Mouse (Mus musculus): Measurements from ENCODE around the gene Tmem97.

Tmem97 gene

GRCm38 (mm10) chr11:78513106-78513790 lies 37.3 kb downstream of the Tmem97 start:
- DNase-seq (ENCODE audit: low read depth, low spot score), result no peak

DNA sequence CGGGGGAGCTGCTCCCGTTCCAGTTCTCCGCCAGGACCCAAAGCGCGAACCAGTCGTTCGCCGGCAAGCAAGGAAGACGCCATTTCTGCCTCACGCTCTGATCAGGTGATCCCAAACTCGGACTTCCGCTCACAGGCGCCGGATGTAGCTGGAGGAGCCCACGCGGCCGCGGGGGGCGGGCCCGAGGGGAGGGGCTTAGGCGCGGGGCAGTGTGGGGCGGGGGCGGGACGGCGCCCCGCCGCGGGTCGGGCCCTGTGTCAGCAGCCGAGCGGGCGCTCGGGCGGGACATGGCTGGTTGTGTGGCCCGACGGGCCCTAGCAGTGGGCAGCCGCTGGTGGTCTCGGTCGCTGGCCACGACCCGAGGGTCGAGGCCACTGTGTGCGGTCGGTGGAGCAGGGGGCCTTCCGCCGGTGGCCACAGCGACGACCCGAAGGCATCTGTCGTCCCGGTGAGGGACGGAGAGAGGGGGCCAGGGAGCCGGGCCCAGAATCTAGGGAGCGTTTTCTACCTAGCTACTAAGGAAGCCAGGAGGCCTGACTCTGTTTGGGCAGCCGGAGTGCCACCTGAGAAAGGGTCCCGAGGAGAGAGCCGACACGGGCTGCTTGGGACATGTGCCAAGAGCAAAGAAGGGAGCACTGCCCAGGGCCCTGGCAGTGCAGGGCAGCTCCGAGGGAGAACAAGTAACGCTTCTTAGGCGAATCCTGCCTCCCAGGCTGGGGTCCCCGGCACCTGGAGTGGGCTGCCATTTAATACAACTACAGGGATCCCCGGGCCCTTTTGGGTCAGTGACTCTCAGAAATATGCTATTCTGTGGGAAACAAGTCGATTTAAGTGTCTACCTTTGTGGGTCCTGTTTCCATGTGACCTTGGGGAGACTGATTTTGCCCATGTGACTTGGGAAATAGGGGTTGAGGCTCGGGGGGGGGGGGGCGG lies 38.3 kb downstream of the Tmem97 start, which contains the start of the genes Tmem199 and Poldip2:
Gene Tmem199, minus strand, starts transcription at position 148 of the 933 bp plus-strand sequence.
Gene Poldip2, plus strand, starts transcription at position 169 of the 933 bp plus-strand sequence.
- peak; percentile 91 for DNase-seq (ENCODE audit: low read depth, low spot score)

DNA sequence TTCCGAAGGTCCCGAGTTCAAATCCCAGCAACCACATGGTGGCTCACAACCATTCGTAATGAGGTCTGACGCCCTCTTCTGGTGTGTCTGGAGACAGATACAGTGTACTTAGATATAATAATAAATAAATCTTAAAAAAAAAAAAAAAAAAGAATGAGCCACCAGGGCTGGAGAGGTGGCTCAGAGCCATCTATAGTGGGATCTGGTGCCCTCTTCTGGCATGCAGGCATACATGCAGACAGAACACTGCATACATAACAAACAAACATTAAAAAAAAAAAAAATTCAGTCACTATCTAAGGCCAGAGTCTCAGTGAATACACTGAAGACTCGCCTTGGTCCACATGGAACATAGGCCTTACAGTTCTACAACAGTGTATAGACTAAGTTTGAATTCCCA lies 41.4 kb downstream of the Tmem97 start:
- DNase-seq (ENCODE audit: low read depth, low spot score), result peak; percentile 64

DNA sequence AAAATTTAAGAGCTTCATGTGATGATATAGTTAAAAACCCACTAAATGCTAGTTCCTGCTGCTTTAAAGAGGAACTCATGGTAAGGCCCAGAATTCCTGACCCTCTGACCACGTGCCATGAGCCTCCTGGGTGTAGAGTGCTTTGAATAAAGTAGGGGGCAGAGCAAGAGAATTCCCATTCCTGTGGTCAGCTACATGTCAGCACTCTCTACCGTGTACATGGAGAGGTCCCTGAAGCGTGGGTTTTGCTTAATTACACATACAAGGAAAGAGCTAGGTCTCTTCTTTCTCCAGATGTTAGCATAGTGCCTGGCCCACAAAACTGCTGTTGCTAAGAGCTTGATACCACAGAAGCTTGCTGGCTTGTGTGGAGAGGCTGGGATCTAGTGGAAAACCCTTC lies 45.1 kb downstream of the Tmem97 start:
- no peak for DNase-seq (ENCODE audit: low read depth, low spot score)

- DNase-seq (ENCODE audit: low read depth, low spot score), result no peak
These were observed 47.5 kb downstream of the Tmem97 start, which contains the start of gene Sebox for GRCm38 (mm10) chr11:78502909-78503650. Gene Sebox (plus strand): TSS chr11:78503447.

DNA sequence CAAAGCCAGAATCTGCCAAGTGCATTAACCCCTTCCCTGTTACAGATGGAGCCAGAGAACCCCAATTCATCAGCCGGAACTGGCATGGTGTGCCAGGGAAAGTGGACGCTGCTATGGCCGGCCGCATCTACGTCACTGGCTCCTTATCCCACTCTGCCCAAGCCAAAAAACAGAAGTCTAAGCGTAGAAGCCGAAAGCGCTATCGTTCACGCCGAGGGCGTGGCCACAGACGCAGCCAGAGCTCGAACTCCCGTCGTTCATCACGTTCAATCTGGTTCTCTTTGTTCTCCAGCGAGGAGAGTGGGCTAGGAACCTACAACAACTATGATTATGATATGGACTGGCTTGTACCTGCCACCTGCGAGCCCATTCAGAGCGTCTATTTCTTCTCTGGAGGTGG lies 49.0 kb downstream of the Tmem97 start:
- DNase-seq (ENCODE audit: low read depth, low spot score), result no peak

DNA sequence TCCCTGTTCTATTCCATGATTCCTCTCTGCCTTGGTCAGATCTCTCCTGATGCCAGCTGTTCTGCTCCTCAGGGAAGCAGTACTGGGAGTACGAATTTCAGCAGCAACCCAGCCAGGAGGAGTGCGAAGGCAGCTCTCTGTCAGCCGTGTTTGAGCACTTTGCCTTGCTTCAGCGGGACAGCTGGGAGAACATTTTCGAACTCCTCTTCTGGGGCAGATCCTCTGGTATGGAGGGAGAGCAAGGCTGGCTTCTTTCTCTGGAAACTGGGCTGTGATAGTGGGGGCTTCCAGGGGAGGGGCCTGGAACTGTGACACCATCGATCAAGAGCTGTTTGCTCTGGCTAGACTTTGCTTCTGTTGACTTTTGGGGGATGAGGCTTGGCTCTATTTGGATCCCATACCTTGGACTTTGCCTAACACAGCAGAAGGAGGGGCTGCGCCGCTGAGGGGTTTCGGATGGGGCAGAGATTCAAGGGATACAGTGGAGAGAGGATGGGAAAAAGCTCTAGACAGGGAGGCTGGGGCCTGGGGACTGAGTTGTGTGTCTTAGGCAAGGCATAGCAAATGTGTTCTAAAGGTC lies 49.9 kb downstream of the Tmem97 start:
- no peak for DNase-seq (ENCODE audit: low read depth, low spot score)

GRCm38 (mm10) chr11:78499543-78499942 lies 51.0 kb downstream of the Tmem97 start:
- no peak for DNase-seq (ENCODE audit: low read depth, low spot score)

- no peak for DNase-seq (ENCODE audit: low read depth, low spot score)
These were observed 51.6 kb downstream of the Tmem97 start, which contains the start of gene Vtn for GRCm38 (mm10) chr11:78499004-78499403. Gene Vtn (plus strand): TSS chr11:78499091.

DNA sequence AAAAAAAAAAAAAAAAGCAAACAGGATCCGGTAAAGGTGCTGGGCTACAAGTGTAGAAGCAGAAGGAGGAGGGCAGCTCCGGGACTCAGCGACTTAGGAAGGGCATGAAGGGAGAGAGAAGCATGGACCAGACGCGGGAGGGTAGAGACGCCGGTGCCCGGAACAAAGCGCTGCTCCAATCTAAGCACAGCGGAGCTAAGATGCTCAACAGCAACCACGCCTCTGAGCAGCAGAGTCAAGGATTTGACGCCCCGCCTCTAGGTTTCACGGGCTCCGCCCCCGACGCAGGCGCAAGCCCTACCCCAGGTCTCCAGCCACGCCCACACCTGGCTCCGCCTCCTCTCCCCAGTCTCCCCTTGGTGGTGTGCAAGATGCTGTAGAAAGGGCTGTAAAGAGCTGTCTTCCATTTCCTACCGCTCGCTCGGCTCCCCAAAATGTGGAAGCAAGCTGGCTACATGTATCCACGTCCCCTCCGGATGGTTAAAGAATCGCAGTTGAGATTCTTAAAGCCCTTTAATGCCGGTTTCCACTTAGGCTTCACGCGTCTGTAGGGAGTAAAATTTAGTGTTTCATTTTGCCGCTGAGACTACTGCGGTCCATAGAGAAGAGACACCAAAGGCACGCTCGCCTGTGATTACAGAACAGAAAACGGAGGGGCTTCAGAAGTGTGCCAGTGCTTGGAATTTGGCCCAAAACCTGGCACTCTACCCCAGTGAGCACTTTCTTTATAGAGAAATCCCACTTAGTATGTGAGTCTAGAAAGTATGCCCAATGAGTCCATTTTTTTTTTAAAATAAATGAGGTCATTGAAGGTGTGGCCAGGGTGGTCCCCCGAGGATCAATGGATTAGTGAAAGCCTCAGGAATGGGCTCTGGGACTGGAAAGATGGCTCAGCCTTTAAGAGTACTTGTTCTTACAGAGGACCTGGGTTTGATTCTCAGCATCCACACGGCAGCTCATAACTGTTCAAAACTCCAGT lies 52.7 kb downstream of the Tmem97 start, which contains the start of gene Sarm1:
Gene Sarm1, minus strand, starts transcription at position 211 of the 979 bp plus-strand sequence.
- DNase-seq (ENCODE audit: low read depth, low spot score), result peak; percentile 96

GRCm38 (mm10) chr11:78497071-78497541 lies 53.5 kb downstream of the Tmem97 start:
- no peak for DNase-seq (ENCODE audit: low read depth, low spot score)

- peak; percentile 73 for DNase-seq (ENCODE audit: low read depth, low spot score)
These were observed 54.7 kb downstream of the Tmem97 start for GRCm38 (mm10) chr11:78495904-78496303.
